Mouse (Mus musculus) small intestine, adult 2 months (tissue): ENCODE measurements at regions not wholly inside any gene's neighbourhood (a gene's known extent, or its start where the extent isn't known, plus 50 kb on each side); places are given as distances from the start of the nearest gene placed in this dataset.

Experiments used
- H3K27ac ChIP-seq: fragments of 200-500 bp; 2 replicates; pipeline ENCODE4 v1.5.1; 2012; ENCODE audit warnings: low read depth, low read length, control low read depth, inconsistent platforms; ENCODE audit not compliant: insufficient read depth
- H3K27me3 ChIP-seq: fragments of 200-500 bp; 2 replicates; pipeline ENCODE4 v1.6.1; 2012; ENCODE audit warnings: mild to moderate bottlenecking, moderate library complexity, low read length, inconsistent platforms; ENCODE audit not compliant: control insufficient read depth, insufficient read depth
- H3K36me3 ChIP-seq: fragments of 200-500 bp; 2 replicates; pipeline ENCODE4 v1.6.1; 2012; ENCODE audit warnings: mild to moderate bottlenecking, low read length, control low read depth, inconsistent platforms; ENCODE audit not compliant: control insufficient read depth, insufficient read depth
- H3K4me1 ChIP-seq: fragments of 200-500 bp; 2 replicates; pipeline ENCODE4 v1.6.1; 2012; ENCODE audit warnings: low read length, inconsistent platforms, mixed read lengths; ENCODE audit not compliant: control insufficient read depth, insufficient read depth, insufficient read length
- H3K4me3 ChIP-seq: fragments of 200-500 bp; 2 replicates; pipeline ENCODE4 v1.5.1; 2012; ENCODE audit warnings: low read depth, mild to moderate bottlenecking, control low read depth, inconsistent platforms, low read length, moderate library complexity
- CTCF ChIP-seq: fragments of 200-500 bp; IDR thresholded peaks from 2 replicates; pipeline ENCODE4 v1.5.1; 2012; ENCODE audit warnings: low read depth, mild to moderate bottlenecking, control low read depth, inconsistent platforms, low read length, moderate library complexity, mixed read lengths; ENCODE audit not compliant: insufficient replicate concordance, insufficient read length; ENCODE audit errors: extremely low read depth
- POLR2A ChIP-seq: fragments of 200-500 bp; IDR thresholded peaks from 2 replicates; pipeline ENCODE4 v1.6.1; 2012; ENCODE audit warnings: low read depth, mild to moderate bottlenecking, control low read depth, inconsistent platforms, low read length, moderate library complexity
- WGBS: fragments of 180-500 bp; shearing (Covaris S2); methylation state at CpG from one replicate; pipeline ENCODE4 v1.1.7; 2018; 5-methylcytosine and 5-hydroxymethylcytosine counted together

- WGBS = 84% methylated on average over 10 of the region's 10 CpGs
- Histone ChIP-seq H3K4me1 (peaks cover 7% of the 10 kb centered on the region), H3K4me3 (no peak overlapping the region), H3K27me3 (no peaks in the 10 kb centered on the region), H3K36me3 (no peaks in the 10 kb centered on the region), H3K27ac (no peak overlapping the region)
- no peak for TF ChIP-seq CTCF
- TF ChIP-seq POLR2A = no peak
Measured at GRCm38 (mm10) chr17:87559641-87560040, 76.1 kb upstream of the Epcam start.

- WGBS = 80% methylated on average over 7 of the region's 7 CpGs
Measured at GRCm38 (mm10) chr17:87560923-87561322, 74.9 kb upstream of the Epcam start.

GRCm38 (mm10) chr17:87563375-87563774 lies 72.4 kb upstream of the Epcam start:
- TF ChIP-seq POLR2A (no peak), CTCF (no peak)
- Histone ChIP-seq H3K4me1 (peaks cover 30% of the 10 kb centered on the region), H3K36me3 (no peaks in the 10 kb centered on the region), H3K27ac (no peak overlapping the region), H3K27me3 (no peaks in the 10 kb centered on the region), H3K4me3 (no peak overlapping the region)
- WGBS = 61% methylated on average over 5 of the region's 5 CpGs

More at GRCm38 (mm10) chr17:87560923-87561322, 74.9 kb upstream of the Epcam start:
- peaks cover 16% of the 10 kb centered on the region for H3K4me1 ChIP-seq
- no peak overlapping the region for H3K27ac ChIP-seq
- no peaks in the 10 kb centered on the region for H3K36me3 ChIP-seq
- TF ChIP-seq CTCF = no peak
- no peak for TF ChIP-seq POLR2A
- no peaks in the 10 kb centered on the region for H3K27me3 ChIP-seq
- H3K4me3 ChIP-seq = no peak overlapping the region

GRCm38 (mm10) chr17:87565631-87566030 lies 70.1 kb upstream of the Epcam start:
- H3K27ac ChIP-seq = peak overlapping the region; percentile 98

GRCm38 (mm10) chr17:87566296-87566695 lies 69.5 kb upstream of the Epcam start:
- Histone ChIP-seq H3K27me3 (no peaks in the 10 kb centered on the region), H3K4me1 (peaks cover 54% of the 10 kb centered on the region), H3K36me3 (no peaks in the 10 kb centered on the region), H3K27ac (peak overlapping the region; percentile 98), H3K4me3 (no peak overlapping the region)
- 50% methylated on average over 3 of the region's 3 CpGs for WGBS
- TF ChIP-seq CTCF = no peak

More at GRCm38 (mm10) chr17:87565631-87566030, 70.1 kb upstream of the Epcam start:
- TF ChIP-seq POLR2A = no peak
- no peak for TF ChIP-seq CTCF
- 65% methylated on average over 4 of the region's 4 CpGs for WGBS
- no peak overlapping the region for H3K4me3 ChIP-seq
- H3K27me3 ChIP-seq = no peaks in the 10 kb centered on the region
- peaks cover 47% of the 10 kb centered on the region for H3K4me1 ChIP-seq
- no peaks in the 10 kb centered on the region for H3K36me3 ChIP-seq

GRCm38 (mm10) chr17:87566996-87567395 lies 68.8 kb upstream of the Epcam start:
- Histone ChIP-seq H3K27me3 (no peaks in the 10 kb centered on the region), H3K36me3 (no peaks in the 10 kb centered on the region), H3K27ac (peak overlapping the region; percentile 98), H3K4me3 (peak overlapping the region; percentile 13), H3K4me1 (peaks cover 56% of the 10 kb centered on the region)
- no peak for TF ChIP-seq CTCF
- TF ChIP-seq POLR2A = no peak
- 17% methylated on average over 9 of the region's 9 CpGs for WGBS

GRCm38 (mm10) chr17:87567475-87567874 lies 68.3 kb upstream of the Epcam start:
- no peaks in the 10 kb centered on the region for H3K27me3 ChIP-seq
- H3K4me1 ChIP-seq = peaks cover 54% of the 10 kb centered on the region
- H3K36me3 ChIP-seq = no peaks in the 10 kb centered on the region
- no peak overlapping the region for H3K4me3 ChIP-seq
- WGBS = 16% methylated on average over 2 of the region's 2 CpGs
- H3K27ac ChIP-seq = peak overlapping the region; percentile 81
- TF ChIP-seq CTCF = no peak
- TF ChIP-seq POLR2A = no peak

- no peak overlapping the region for H3K4me3 ChIP-seq
- H3K27ac ChIP-seq = peak overlapping the region; percentile 84
- TF ChIP-seq CTCF (no peak), POLR2A (no peak)
- no peaks in the 10 kb centered on the region for H3K27me3 ChIP-seq
- H3K4me1 ChIP-seq = peaks cover 48% of the 10 kb centered on the region
- no peaks in the 10 kb centered on the region for H3K36me3 ChIP-seq
- 44% methylated on average over 9 of the region's 9 CpGs for WGBS
Measured at GRCm38 (mm10) chr17:87569981-87570380, 65.8 kb upstream of the Epcam start.
